Mouse (Mus musculus): ENCODE measurements around the gene Ninj1.
A peak's percentile ranks its signal among the peaks of the same experiment; 100 is the strongest.

Ninj1 gene

GRCm38 (mm10) chr13:49196766-49197165 is 9.5 kb downstream of the Ninj1 start:
- DNase-seq (ENCODE audit: low read depth) = no peak

- DNase-seq (ENCODE audit: low read depth) = no peak
Measured at GRCm38 (mm10) chr13:49198734-49199133, 11.4 kb downstream of the Ninj1 start.

GRCm38 (mm10) chr13:49199891-49200290 is 12.6 kb downstream of the Ninj1 start:
- no peak for DNase-seq (ENCODE audit: low read depth)

- no peak for DNase-seq (ENCODE audit: low read depth)
Measured at GRCm38 (mm10) chr13:49200688-49201087, 13.4 kb downstream of the Ninj1 start.

GRCm38 (mm10) chr13:49202556-49202955 is 15.3 kb downstream of the Ninj1 start:
- DNase-seq (ENCODE audit: low read depth) = no peak

- peak; percentile 74 for DNase-seq (ENCODE audit: low read depth)
Measured at GRCm38 (mm10) chr13:49205381-49205998, 18.2 kb downstream of the Ninj1 start.

- DNase-seq (ENCODE audit: low read depth) = no peak
Measured at GRCm38 (mm10) chr13:49206341-49206740, 19.1 kb downstream of the Ninj1 start.

- no peak for DNase-seq (ENCODE audit: low read depth)
Measured at GRCm38 (mm10) chr13:49209306-49209705, 22.0 kb downstream of the Ninj1 start.

- no peak for DNase-seq (ENCODE audit: low read depth)
Measured at GRCm38 (mm10) chr13:49212711-49213500, 25.6 kb downstream of the Ninj1 start.

- peak; percentile 64 for DNase-seq (ENCODE audit: low read depth)
Measured at GRCm38 (mm10) chr13:49213531-49213932, 26.2 kb downstream of the Ninj1 start.

- no peak for DNase-seq (ENCODE audit: low read depth)
Measured at GRCm38 (mm10) chr13:49214454-49214853, 27.2 kb downstream of the Ninj1 start.

GRCm38 (mm10) chr13:49215128-49215503 is 27.8 kb downstream of the Ninj1 start:
- DNase-seq (ENCODE audit: low read depth) = no peak

- peak; percentile 96 for DNase-seq (ENCODE audit: low read depth)
Measured at GRCm38 (mm10) chr13:49215504-49216219, 28.4 kb downstream of the Ninj1 start, which contains the start of gene Card19. TSS of gene Card19 (minus strand) at chr13:49216037.

- no peak for DNase-seq (ENCODE audit: low read depth)
Measured at GRCm38 (mm10) chr13:49216220-49216552, 28.9 kb downstream of the Ninj1 start.

- no peak for DNase-seq (ENCODE audit: low read depth)
Measured at GRCm38 (mm10) chr13:49216808-49217561, 29.7 kb downstream of the Ninj1 start.

GRCm38 (mm10) chr13:49218651-49219050 is 31.4 kb downstream of the Ninj1 start:
- no peak for DNase-seq (ENCODE audit: low read depth)

GRCm38 (mm10) chr13:49219367-49219766 is 32.1 kb downstream of the Ninj1 start:
- DNase-seq (ENCODE audit: low read depth) = no peak

- DNase-seq (ENCODE audit: low read depth) = no peak
Measured at GRCm38 (mm10) chr13:49220912-49221311, 33.6 kb downstream of the Ninj1 start.

- no peak for DNase-seq (ENCODE audit: low read depth)
Measured at GRCm38 (mm10) chr13:49224314-49224713, 37.0 kb downstream of the Ninj1 start.

- DNase-seq (ENCODE audit: low read depth) = no peak
Measured at GRCm38 (mm10) chr13:49224729-49225128, 37.4 kb downstream of the Ninj1 start.

- no peak for DNase-seq (ENCODE audit: low read depth)
Measured at GRCm38 (mm10) chr13:49225159-49225558, 37.9 kb downstream of the Ninj1 start.

GRCm38 (mm10) chr13:49225633-49226032 is 38.3 kb downstream of the Ninj1 start:
- DNase-seq (ENCODE audit: low read depth) = no peak
